12 mouse cellular contexts compared by ENCODE assay signal in genomic region chr15:67042131-67042530, GRCm38 (mm10).
DNase-seq lines count a peak whose midpoint lies in the region; ATAC-seq and TF ChIP-seq lines count a peak whose summit lies in the region.
"Had no signal": no experiment of that assay in that cellular context is flagged by ENCODE, and none has a peak within 500 bp of the region (broad histone marks: within the 10 kb centered on the region; RNA-seq: fewer than 3 reads in every experiment).

No protein-coding gene starts in this region.

- no peak overlapping the region for H3K4me3 ChIP-seq in hindbrain, postnatal 0 days (ENCODE audit: low read length)
- no peak overlapping the region for H3K4me3 ChIP-seq in hindbrain, embryonic 10.5 days
- no peak overlapping the region for H3K4me3 ChIP-seq in testis, adult 2 months (ENCODE audit: control insufficient read depth, low read depth, low read length)
- H3K4me3 ChIP-seq in hindbrain, embryonic 14.5 days (replicated peaks; ENCODE audit: low read length): no peak overlapping the region
- H3K4me3 ChIP-seq: embryonic facial prominence, embryonic 13.5 days; heart, embryonic 10.5 days had no signal

- ATAC-seq in hindbrain, postnatal 0 days: no peak
- ATAC-seq in hindbrain, embryonic 14.5 days (ENCODE audit: low FRiP score): no peak
- ATAC-seq: Patski had no signal

- H3K27me3 ChIP-seq in hindbrain, postnatal 0 days (ENCODE audit: insufficient read depth, low read length): no peaks in the 10 kb centered on the region
- 0 out of 2 replicates have a peak, but pooled peaks cover 2% of the 10 kb centered on the region for H3K27me3 ChIP-seq in hindbrain, embryonic 10.5 days (ENCODE audit: insufficient read depth, poor library complexity, severe bottlenecking)
- no peaks in the 10 kb centered on the region for H3K27me3 ChIP-seq in testis, adult 2 months (ENCODE audit: control insufficient read depth, insufficient read depth, low read length)
- H3K27me3 ChIP-seq in hindbrain, embryonic 14.5 days (ENCODE audit: control insufficient read depth, insufficient read depth, low read length): no peaks in the 10 kb centered on the region
- H3K27me3 ChIP-seq: Patski had no signal

- H3K36me3 ChIP-seq in hindbrain, postnatal 0 days (ENCODE audit: insufficient read depth, low read length): no peaks in the 10 kb centered on the region
- H3K36me3 ChIP-seq in hindbrain, embryonic 10.5 days: no peaks in the 10 kb centered on the region
- no peaks in the 10 kb centered on the region for H3K36me3 ChIP-seq in testis, adult 2 months (ENCODE audit: control insufficient read depth, insufficient read depth, low read length)
- no peaks in the 10 kb centered on the region for H3K36me3 ChIP-seq in hindbrain, embryonic 14.5 days (replicated peaks; ENCODE audit: control insufficient read depth, insufficient read depth)
- H3K36me3 ChIP-seq: embryonic facial prominence, embryonic 13.5 days; heart, embryonic 10.5 days had no signal

- no peak for TF ChIP-seq POLR2A in testis, adult 2 months (IDR thresholded peaks at IDR 0.05; ENCODE audit: control insufficient read depth, low read depth, low read length)

- WGBS in hindbrain, postnatal 0 days: 85% methylated on average over 2 of the region's 2 CpGs
- WGBS in hindbrain, embryonic 10.5 days: 86% methylated on average over 2 of the region's 2 CpGs
- WGBS in hindbrain, embryonic 14.5 days: 82% methylated on average over 2 of the region's 2 CpGs

- no peak overlapping the region for H3K27ac ChIP-seq in hindbrain, postnatal 0 days
- H3K27ac ChIP-seq in hindbrain, embryonic 10.5 days: no peak overlapping the region
- no peak overlapping the region for H3K27ac ChIP-seq in testis, adult 2 months (ENCODE audit: control insufficient read depth, insufficient read depth, low read depth, low read length)
- H3K27ac ChIP-seq in hindbrain, embryonic 14.5 days: no peak overlapping the region
- H3K27ac ChIP-seq: embryonic facial prominence, embryonic 13.5 days; heart, embryonic 10.5 days had no signal

- peak; percentile 47 for TF ChIP-seq CTCF in hindbrain, postnatal 0 days (IDR thresholded peaks at IDR 0.05; ENCODE audit: low read depth)
- peak; percentile 2; the same call in 1 of the 2 replicates for TF ChIP-seq CTCF in testis, adult 2 months (IDR thresholded peaks at IDR 0.05; ENCODE audit: control insufficient read depth, insufficient read depth, insufficient replicate concordance, low read depth, low read length)

- H3K4me2 ChIP-seq in hindbrain, postnatal 0 days (ENCODE audit: low read depth, low read length): no peak overlapping the region
- no peak overlapping the region for H3K4me2 ChIP-seq in hindbrain, embryonic 14.5 days (replicated peaks)
- H3K4me2 ChIP-seq: embryonic facial prominence, embryonic 13.5 days; midbrain, embryonic 11.5 days had no signal

- H3K4me1 ChIP-seq in hindbrain, postnatal 0 days (ENCODE audit: insufficient read depth, low read length): no peaks in the 10 kb centered on the region
- peaks cover 23% of the 10 kb centered on the region for H3K4me1 ChIP-seq in hindbrain, embryonic 10.5 days (replicated peaks)
- H3K4me1 ChIP-seq in testis, adult 2 months (ENCODE audit: control insufficient read depth, insufficient read depth, low read length): peaks cover 12% of the 10 kb centered on the region
- H3K4me1 ChIP-seq in hindbrain, embryonic 14.5 days (replicated peaks; ENCODE audit: control insufficient read depth, insufficient read depth, low read length): 0 out of 2 replicates have a peak, but pooled peaks cover 5% of the 10 kb centered on the region

- H3K9me3 ChIP-seq in hindbrain, postnatal 0 days (ENCODE audit: low read length): no peaks in the 10 kb centered on the region
- H3K9me3 ChIP-seq in hindbrain, embryonic 10.5 days: no peaks in the 10 kb centered on the region
- no peaks in the 10 kb centered on the region for H3K9me3 ChIP-seq in hindbrain, embryonic 14.5 days (ENCODE audit: control insufficient read depth, low read length)
- H3K9me3 ChIP-seq: embryonic facial prominence, embryonic 13.5 days; heart, embryonic 10.5 days had no signal

- DNase-seq in hindbrain, postnatal 0 days (ENCODE audit: low spot score): no peak
- DNase-seq in hindbrain, embryonic 10.5 days (ENCODE audit: low spot score): no peak
- DNase-seq in testis, postnatal 14 days (ENCODE audit: low spot score): no peak
- peak; percentile 25 for DNase-seq in lung, postnatal 10 days
- DNase-seq in thymus, postnatal 4 days: peak; percentile 73
- no peak for DNase-seq in hindbrain, embryonic 14.5 days (ENCODE audit: low spot score)
- DNase-seq in adrenal gland, postnatal 36 days: no peak

- no peak overlapping the region for H3K9ac ChIP-seq in hindbrain, postnatal 0 days (replicated peaks; ENCODE audit: low read length)
- H3K9ac ChIP-seq in hindbrain, embryonic 14.5 days: no peak overlapping the region
- H3K9ac ChIP-seq: embryonic facial prominence, embryonic 13.5 days had no signal

Comparison
In these comparisons a context has a peak if more than half of its experiments do, and no peak if none do; other contexts are left out.
1. DNase-seq: peak in lung, postnatal 10 days (single experiment) and thymus, postnatal 4 days (single experiment); none in hindbrain, postnatal 0 days (single experiment), hindbrain, embryonic 10.5 days (single experiment), testis, postnatal 14 days (single experiment), hindbrain, embryonic 14.5 days (single experiment) and adrenal gland, postnatal 36 days (0 of 2).